Mouse (Mus musculus): ENCODE measurements around the gene Stard9. TPM values are rescaled to one million over a fixed set of nuclear protein-coding genes. Genes with fewer than 3 reads are reported as not detected.

Stard9 gene
- polyA plus RNA-seq, 1 experiment from 2014 or later: 15.4 TPM

- H3K27ac ChIP-seq (ENCODE audit: low read length): no peak overlapping the region
- ATAC-seq: no peak
- H3K36me3 ChIP-seq (ENCODE audit: insufficient read depth, low read length): no peaks in the 10 kb centered on the region
Measured at GRCm38 (mm10) chr2:120745496-120745895, 116.6 kb downstream of the Stard9 start.

GRCm38 (mm10) chr2:120748041-120748440 is 119.1 kb downstream of the Stard9 start:
- ATAC-seq (no peak), DNase-seq (ENCODE audit: low spot score) (no peak)
- TF ChIP-seq EP300 (IDR thresholded peaks at IDR 0.05) (no peak), CTCF (IDR thresholded peaks at IDR 0.05) (no peak)
- H3K4me1 ChIP-seq (ENCODE audit: insufficient read depth, low read depth, low read length): no peaks in the 10 kb centered on the region
- no peak overlapping the region for H3K27ac ChIP-seq (ENCODE audit: low read length)
- H3K4me3 ChIP-seq (ENCODE audit: low read depth, low read length): no peak overlapping the region
- H3K9me3 ChIP-seq (ENCODE audit: low read length): no peaks in the 10 kb centered on the region
- no peaks in the 10 kb centered on the region for H3K27me3 ChIP-seq (replicated peaks; ENCODE audit: insufficient read depth, low read length)
- WGBS: 94% methylated on average over 2 of the region's 2 CpGs
- H3K36me3 ChIP-seq (ENCODE audit: insufficient read depth, low read length): no peaks in the 10 kb centered on the region
- H3K4me2 ChIP-seq (replicated peaks; ENCODE audit: low read depth, low read length): no peak overlapping the region
- H3K9ac ChIP-seq (replicated peaks; ENCODE audit: low read depth): no peak overlapping the region

More at GRCm38 (mm10) chr2:120745496-120745895, 116.6 kb downstream of the Stard9 start:
- DNase-seq (ENCODE audit: low spot score): no peak
- Histone ChIP-seq H3K27me3 (replicated peaks; ENCODE audit: insufficient read depth, low read length) (no peaks in the 10 kb centered on the region), H3K4me3 (ENCODE audit: low read depth, low read length) (no peak overlapping the region), H3K4me1 (ENCODE audit: insufficient read depth, low read depth, low read length) (no peaks in the 10 kb centered on the region), H3K9me3 (ENCODE audit: low read length) (no peaks in the 10 kb centered on the region), H3K9ac (replicated peaks; ENCODE audit: low read depth) (no peak overlapping the region), H3K4me2 (replicated peaks; ENCODE audit: low read depth, low read length) (no peak overlapping the region)
- TF ChIP-seq CTCF (IDR thresholded peaks at IDR 0.05) (no peak), EP300 (IDR thresholded peaks at IDR 0.05) (no peak)
- 93% methylated on average over 1 of the region's 1 CpGs for WGBS

- no peaks in the 10 kb centered on the region for H3K36me3 ChIP-seq (ENCODE audit: insufficient read depth, low read length)
- DNase-seq (ENCODE audit: low spot score): no peak
- H3K27ac ChIP-seq (ENCODE audit: low read length): no peak overlapping the region
- no peaks in the 10 kb centered on the region for H3K27me3 ChIP-seq (replicated peaks; ENCODE audit: insufficient read depth, low read length)
- H3K4me2 ChIP-seq (replicated peaks; ENCODE audit: low read depth, low read length): no peak overlapping the region
- TF ChIP-seq EP300 (IDR thresholded peaks at IDR 0.05) (no peak), CTCF (IDR thresholded peaks at IDR 0.05) (no peak)
- ATAC-seq: no peak
- no peak overlapping the region for H3K9ac ChIP-seq (replicated peaks; ENCODE audit: low read depth)
- H3K4me3 ChIP-seq (ENCODE audit: low read depth, low read length): no peak overlapping the region
- no peaks in the 10 kb centered on the region for H3K4me1 ChIP-seq (ENCODE audit: insufficient read depth, low read depth, low read length)
- no peaks in the 10 kb centered on the region for H3K9me3 ChIP-seq (ENCODE audit: low read length)
Measured at GRCm38 (mm10) chr2:120761922-120762321, 133.0 kb downstream of the Stard9 start.

GRCm38 (mm10) chr2:120770265-120770935 is 141.5 kb downstream of the Stard9 start:
- Histone ChIP-seq H3K9ac (replicated peaks; ENCODE audit: low read depth) (no peak overlapping the region), H3K4me3 (ENCODE audit: low read depth, low read length) (no peak overlapping the region), H3K36me3 (ENCODE audit: insufficient read depth, low read length) (no peaks in the 10 kb centered on the region), H3K4me1 (ENCODE audit: insufficient read depth, low read depth, low read length) (no peaks in the 10 kb centered on the region), H3K27ac (ENCODE audit: low read length) (no peak overlapping the region), H3K9me3 (ENCODE audit: low read length) (no peaks in the 10 kb centered on the region), H3K27me3 (replicated peaks; ENCODE audit: insufficient read depth, low read length) (no peaks in the 10 kb centered on the region), H3K4me2 (replicated peaks; ENCODE audit: low read depth, low read length) (no peak overlapping the region)
- DNase-seq (ENCODE audit: low spot score): no peak
- no peak for ATAC-seq
- TF ChIP-seq EP300 (IDR thresholded peaks at IDR 0.05): no peak
- no peak for TF ChIP-seq CTCF (IDR thresholded peaks at IDR 0.05)
- WGBS: 82% methylated on average over 2 of the region's 2 CpGs

Other genes starting within 250 kb of the Stard9 start
- gene Ganc, start 225.2 kb upstream of the Stard9 start, polyA plus RNA-seq (2015; fragmentation: Nextera tagmentation; extraction: Ambion mirVana): 10.9 and 11.5 TPM in 2 replicates
- gene Tmem87a, start 225.0 kb upstream of the Stard9 start, polyA plus RNA-seq (2015; fragmentation: Nextera tagmentation; extraction: Ambion mirVana): 12.0 and 14.0 TPM in 2 replicates
- gene Capn3, start 173.1 kb upstream of the Stard9 start, polyA plus RNA-seq (2015; fragmentation: Nextera tagmentation; extraction: Ambion mirVana): 0.55 and 0.92 TPM in 2 replicates
- gene Zfp106, start 65.3 kb upstream of the Stard9 start, polyA plus RNA-seq (2015; fragmentation: Nextera tagmentation; extraction: Ambion mirVana): 28.2 and 28.5 TPM in 2 replicates
- 40.0 and 48.0 TPM in 2 replicates for gene Snap23, start 61.5 kb upstream of the Stard9 start, polyA plus RNA-seq (2015; fragmentation: Nextera tagmentation; extraction: Ambion mirVana)
- gene Haus2, start 19.7 kb upstream of the Stard9 start, polyA plus RNA-seq (2015; fragmentation: Nextera tagmentation; extraction: Ambion mirVana): 13.2 and 14.2 TPM in 2 replicates
- gene Lrrc57, start 19.6 kb upstream of the Stard9 start, polyA plus RNA-seq (2015; fragmentation: Nextera tagmentation; extraction: Ambion mirVana): 24.7 and 28.2 TPM in 2 replicates
- 3.9 and 4.0 TPM in 2 replicates for gene Cdan1, start 221.0 kb downstream of the Stard9 start, polyA plus RNA-seq (2015; fragmentation: Nextera tagmentation; extraction: Ambion mirVana)
- gene Ttbk2, start 221.5 kb downstream of the Stard9 start, polyA plus RNA-seq (2015; fragmentation: Nextera tagmentation; extraction: Ambion mirVana): 1.7 and 2.1 TPM in 2 replicates